Mouse (Mus musculus): Measurements from ENCODE around the gene Gpc6. TPM values are rescaled to one million over a fixed set of nuclear protein-coding genes. Genes with fewer than 3 reads are reported as not detected.
A peak's percentile ranks its signal among the peaks of the same experiment; 100 is the strongest.

The Gpc6 gene
- polyA plus RNA-seq, 1 experiment: 61.9 TPM

- Histone ChIP-seq H3K27ac (ENCODE audit: insufficient read depth, low read length) (no peak overlapping the region), H3K4me1 (ENCODE audit: control insufficient read depth, insufficient read depth, low read length) (no peaks in the 10 kb centered on the region), H3K4me3 (ENCODE audit: insufficient read depth, low read length) (no peak overlapping the region)
- TF ChIP-seq POLR2A (IDR thresholded peaks at IDR 0.05; ENCODE audit: low read depth, low read length) (no peak), CTCF (IDR thresholded peaks at IDR 0.05; ENCODE audit: borderline replicate concordance, insufficient read depth, low read length) (no peak)
Observed at GRCm38 (mm10) chr14:117939471-117939870, 1014.4 kb downstream of the Gpc6 start.

GRCm38 (mm10) chr14:117945920-117946503, 1020.9 kb downstream of the Gpc6 start:
- Histone ChIP-seq H3K4me1 (ENCODE audit: control insufficient read depth, insufficient read depth, low read length) (no peaks in the 10 kb centered on the region), H3K27ac (ENCODE audit: insufficient read depth, low read length) (no peak overlapping the region), H3K4me3 (ENCODE audit: insufficient read depth, low read length) (no peak overlapping the region)
- TF ChIP-seq CTCF (IDR thresholded peaks at IDR 0.05; ENCODE audit: borderline replicate concordance, insufficient read depth, low read length) (no peak), POLR2A (IDR thresholded peaks at IDR 0.05; ENCODE audit: low read depth, low read length) (no peak)

- H3K4me1 ChIP-seq (ENCODE audit: control insufficient read depth, insufficient read depth, low read length): no peaks in the 10 kb centered on the region
- no peak overlapping the region for H3K27ac ChIP-seq (ENCODE audit: insufficient read depth, low read length)
- TF ChIP-seq POLR2A (IDR thresholded peaks at IDR 0.05; ENCODE audit: low read depth, low read length) (no peak), CTCF (IDR thresholded peaks at IDR 0.05; ENCODE audit: borderline replicate concordance, insufficient read depth, low read length) (no peak)
- no peak overlapping the region for H3K4me3 ChIP-seq (ENCODE audit: insufficient read depth, low read length)
Observed at GRCm38 (mm10) chr14:117951265-117951664, 1026.2 kb downstream of the Gpc6 start.

- no peak overlapping the region for H3K27ac ChIP-seq (ENCODE audit: insufficient read depth, low read length)
- no peaks in the 10 kb centered on the region for H3K4me1 ChIP-seq (ENCODE audit: control insufficient read depth, insufficient read depth, low read length)
- TF ChIP-seq POLR2A (IDR thresholded peaks at IDR 0.05; ENCODE audit: low read depth, low read length) (no peak), CTCF (IDR thresholded peaks at IDR 0.05; ENCODE audit: borderline replicate concordance, insufficient read depth, low read length) (no peak)
- no peak overlapping the region for H3K4me3 ChIP-seq (ENCODE audit: insufficient read depth, low read length)
Observed at GRCm38 (mm10) chr14:117951686-117952085, 1026.6 kb downstream of the Gpc6 start.

GRCm38 (mm10) chr14:117956051-117956450, 1030.9 kb downstream of the Gpc6 start:
- H3K27ac ChIP-seq (ENCODE audit: insufficient read depth, low read length): no peak overlapping the region
- H3K4me1 ChIP-seq (ENCODE audit: control insufficient read depth, insufficient read depth, low read length): no peaks in the 10 kb centered on the region
- TF ChIP-seq CTCF (IDR thresholded peaks at IDR 0.05; ENCODE audit: borderline replicate concordance, insufficient read depth, low read length) (no peak), POLR2A (IDR thresholded peaks at IDR 0.05; ENCODE audit: low read depth, low read length) (no peak)
- no peak overlapping the region for H3K4me3 ChIP-seq (ENCODE audit: insufficient read depth, low read length)

GRCm38 (mm10) chr14:117958389-117958788, 1033.3 kb downstream of the Gpc6 start:
- TF ChIP-seq POLR2A (IDR thresholded peaks at IDR 0.05; ENCODE audit: low read depth, low read length) (no peak), CTCF (IDR thresholded peaks at IDR 0.05; ENCODE audit: borderline replicate concordance, insufficient read depth, low read length) (no peak)
- H3K4me1 ChIP-seq (ENCODE audit: control insufficient read depth, insufficient read depth, low read length): no peaks in the 10 kb centered on the region
- H3K27ac ChIP-seq (ENCODE audit: insufficient read depth, low read length): no peak overlapping the region
- no peak overlapping the region for H3K4me3 ChIP-seq (ENCODE audit: insufficient read depth, low read length)

GRCm38 (mm10) chr14:117961267-117961666, 1036.2 kb downstream of the Gpc6 start:
- no peak overlapping the region for H3K4me3 ChIP-seq (ENCODE audit: insufficient read depth, low read length)

GRCm38 (mm10) chr14:117961844-117962243, 1036.7 kb downstream of the Gpc6 start:
- Histone ChIP-seq H3K4me1 (ENCODE audit: control insufficient read depth, insufficient read depth, low read length) (no peaks in the 10 kb centered on the region), H3K4me3 (ENCODE audit: insufficient read depth, low read length) (no peak overlapping the region), H3K27ac (ENCODE audit: insufficient read depth, low read length) (no peak overlapping the region)
- TF ChIP-seq CTCF (IDR thresholded peaks at IDR 0.05; ENCODE audit: borderline replicate concordance, insufficient read depth, low read length) (no peak), POLR2A (IDR thresholded peaks at IDR 0.05; ENCODE audit: low read depth, low read length) (no peak)

More at GRCm38 (mm10) chr14:117961267-117961666, 1036.2 kb downstream of the Gpc6 start:
- Histone ChIP-seq H3K4me1 (ENCODE audit: control insufficient read depth, insufficient read depth, low read length) (no peaks in the 10 kb centered on the region), H3K27ac (ENCODE audit: insufficient read depth, low read length) (no peak overlapping the region)
- TF ChIP-seq CTCF (IDR thresholded peaks at IDR 0.05; ENCODE audit: borderline replicate concordance, insufficient read depth, low read length): no peak

- H3K4me1 ChIP-seq (ENCODE audit: control insufficient read depth, insufficient read depth, low read length): no peaks in the 10 kb centered on the region
- H3K4me3 ChIP-seq (ENCODE audit: insufficient read depth, low read length): no peak overlapping the region
- H3K27ac ChIP-seq (ENCODE audit: insufficient read depth, low read length): no peak overlapping the region
- TF ChIP-seq CTCF (IDR thresholded peaks at IDR 0.05; ENCODE audit: borderline replicate concordance, insufficient read depth, low read length) (peak; percentile 75; the same call in 1 of the 2 replicates), POLR2A (IDR thresholded peaks at IDR 0.05; ENCODE audit: low read depth, low read length) (no peak)
Observed at GRCm38 (mm10) chr14:117962453-117962852, 1037.3 kb downstream of the Gpc6 start.

GRCm38 (mm10) chr14:117972576-117972975, 1047.5 kb downstream of the Gpc6 start:
- Histone ChIP-seq H3K27ac (ENCODE audit: insufficient read depth, low read length) (no peak overlapping the region), H3K4me1 (ENCODE audit: control insufficient read depth, insufficient read depth, low read length) (no peaks in the 10 kb centered on the region), H3K4me3 (ENCODE audit: insufficient read depth, low read length) (no peak overlapping the region)
- TF ChIP-seq POLR2A (IDR thresholded peaks at IDR 0.05; ENCODE audit: low read depth, low read length) (no peak), CTCF (IDR thresholded peaks at IDR 0.05; ENCODE audit: borderline replicate concordance, insufficient read depth, low read length) (no peak)
